Mouse (Mus musculus) bone marrow macrophage, adult 2 months (primary cell): ENCODE measurements around the gene Defb13.

Experiments used
- CTCF ChIP-seq: IDR thresholded peaks from 2 replicates; pipeline ENCODE4 v1.5.1; 2012; ENCODE audit warnings: low read depth, mild to moderate bottlenecking, low read length, moderate library complexity
- POLR2A ChIP-seq: IDR thresholded peaks from 2 replicates; pipeline ENCODE4 v1.6.1; 2012; ENCODE audit warnings: mild to moderate bottlenecking, low read depth, low read length, borderline replicate concordance

DNA sequence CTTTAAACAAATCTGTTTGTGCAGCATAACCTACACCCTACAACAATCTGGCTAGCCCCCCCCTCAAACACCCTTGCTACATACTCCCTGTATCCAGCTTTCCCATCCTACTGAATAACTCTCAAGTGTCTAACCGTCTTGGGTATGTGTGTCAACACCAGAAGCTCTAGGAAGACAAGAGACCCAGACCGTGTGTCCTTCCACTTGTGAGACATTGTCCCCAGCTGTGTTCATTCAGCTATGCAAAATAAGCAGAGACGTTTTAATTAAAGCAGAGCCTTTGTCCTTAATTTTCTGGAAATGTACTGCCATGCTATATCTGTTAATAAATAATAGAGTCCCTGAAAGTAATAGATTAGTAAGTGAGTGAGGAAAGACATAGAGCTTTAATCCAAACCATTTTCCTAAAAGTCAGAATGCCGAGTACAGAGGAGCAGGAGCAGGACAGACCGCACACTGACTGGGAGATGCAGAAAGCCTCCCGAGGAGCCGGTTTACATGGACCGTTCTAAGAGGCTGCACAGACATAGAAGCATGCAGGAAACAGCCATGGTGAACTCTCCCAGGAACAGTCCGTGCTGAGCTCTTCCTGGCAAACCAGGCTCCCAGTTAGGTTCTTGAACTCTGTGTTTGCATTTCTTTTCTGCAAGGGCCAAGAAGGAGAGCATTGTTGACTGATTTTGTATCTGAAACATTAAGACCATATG, 902 bp downstream of the Defb13 start:
- TF ChIP-seq POLR2A = no peak
- no peak for TF ChIP-seq CTCF
